Mouse (Mus musculus): ENCODE data around the gene Upk1b. TPM values are rescaled to one million over a fixed set of nuclear protein-coding genes. Genes with fewer than 3 reads are reported as not detected.

The Upk1b gene
- polyA plus RNA-seq, 1 experiment from 2014 or later: 15.4 TPM

GRCm38 (mm10) chr16:38780960-38781572 lies 19.1 kb downstream of the Upk1b start:
- H3K36me3 ChIP-seq: no peaks in the 10 kb centered on the region
- no peaks in the 10 kb centered on the region for H3K27me3 ChIP-seq
- 93% methylated on average over 7 of the region's 7 CpGs for WGBS
- no peak for ATAC-seq (replicated peaks; ENCODE audit: insufficient number of reproducible peaks, insufficient read depth, low FRiP score, low read depth)
- 0 out of 2 replicates have a peak, but pooled peaks cover 6% of the 10 kb centered on the region for H3K4me1 ChIP-seq (replicated peaks)
- H3K27ac ChIP-seq: no peak overlapping the region
- H3K9me3 ChIP-seq (replicated peaks): no peaks in the 10 kb centered on the region
- no peak overlapping the region for H3K4me3 ChIP-seq
- H3K4me2 ChIP-seq: no peak overlapping the region
- H3K9ac ChIP-seq: no peak overlapping the region

DNA sequence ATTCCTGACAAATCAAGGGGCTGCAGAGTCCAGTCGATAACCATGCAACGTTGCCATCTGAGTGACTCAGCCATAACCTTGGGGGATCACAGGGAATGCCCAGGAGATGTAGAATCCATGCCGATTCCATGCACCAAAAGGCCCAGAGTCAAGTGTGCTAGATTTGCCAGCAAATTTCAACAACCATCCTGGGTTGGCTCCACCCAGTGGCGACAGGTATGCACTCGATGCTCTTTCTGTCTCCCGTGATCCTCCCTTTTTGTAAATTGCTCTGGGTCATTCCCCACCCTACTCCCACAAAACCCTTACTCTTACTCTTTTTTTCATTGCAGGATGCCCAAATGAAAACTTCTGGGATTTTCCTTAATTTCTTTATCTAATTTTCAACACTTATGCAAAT lies 23.8 kb downstream of the Upk1b start:
- no peak for ATAC-seq (replicated peaks; ENCODE audit: insufficient number of reproducible peaks, insufficient read depth, low FRiP score, low read depth)
- H3K27ac ChIP-seq: no peak overlapping the region
- no peaks in the 10 kb centered on the region for H3K9me3 ChIP-seq (replicated peaks)
- H3K36me3 ChIP-seq: no peaks in the 10 kb centered on the region
- no peak overlapping the region for H3K4me3 ChIP-seq
- H3K27me3 ChIP-seq: no peaks in the 10 kb centered on the region
- 46% methylated on average over 6 of the region's 6 CpGs for WGBS
- H3K4me1 ChIP-seq (replicated peaks): no peaks in the 10 kb centered on the region
- no peak overlapping the region for H3K4me2 ChIP-seq
- no peak overlapping the region for H3K9ac ChIP-seq

GRCm38 (mm10) chr16:38774964-38775746 lies 25.0 kb downstream of the Upk1b start:
- no peaks in the 10 kb centered on the region for H3K27me3 ChIP-seq
- no peak overlapping the region for H3K4me2 ChIP-seq
- H3K4me1 ChIP-seq (replicated peaks): no peaks in the 10 kb centered on the region
- H3K27ac ChIP-seq: no peak overlapping the region
- no peaks in the 10 kb centered on the region for H3K36me3 ChIP-seq
- WGBS: 59% methylated on average over 7 of the region's 7 CpGs
- no peaks in the 10 kb centered on the region for H3K9me3 ChIP-seq (replicated peaks)
- no peak overlapping the region for H3K4me3 ChIP-seq
- ATAC-seq (replicated peaks; ENCODE audit: insufficient number of reproducible peaks, insufficient read depth, low FRiP score, low read depth): no peak
- no peak overlapping the region for H3K9ac ChIP-seq

GRCm38 (mm10) chr16:38772906-38773496 lies 27.1 kb downstream of the Upk1b start:
- Histone ChIP-seq H3K4me3 (no peak overlapping the region), H3K27ac (no peak overlapping the region), H3K4me2 (no peak overlapping the region), H3K36me3 (peaks cover 9% of the 10 kb centered on the region), H3K9me3 (replicated peaks) (no peaks in the 10 kb centered on the region), H3K9ac (no peak overlapping the region), H3K27me3 (no peaks in the 10 kb centered on the region), H3K4me1 (replicated peaks) (no peaks in the 10 kb centered on the region)
- ATAC-seq (replicated peaks; ENCODE audit: insufficient number of reproducible peaks, insufficient read depth, low FRiP score, low read depth): no peak
- WGBS: 58% methylated on average over 12 of the region's 12 CpGs

- peaks cover 21% of the 10 kb centered on the region for H3K36me3 ChIP-seq
- no peaks in the 10 kb centered on the region for H3K27me3 ChIP-seq
- no peak overlapping the region for H3K9ac ChIP-seq
- no peak overlapping the region for H3K4me2 ChIP-seq
- no peak overlapping the region for H3K27ac ChIP-seq
- H3K9me3 ChIP-seq (replicated peaks): no peaks in the 10 kb centered on the region
- WGBS: 92% methylated on average over 6 of the region's 6 CpGs
- no peak for ATAC-seq (replicated peaks; ENCODE audit: insufficient number of reproducible peaks, insufficient read depth, low FRiP score, low read depth)
- H3K4me3 ChIP-seq: no peak overlapping the region
- no peaks in the 10 kb centered on the region for H3K4me1 ChIP-seq (replicated peaks)
Observed at GRCm38 (mm10) chr16:38771145-38771544, 29.0 kb downstream of the Upk1b start.

DNA sequence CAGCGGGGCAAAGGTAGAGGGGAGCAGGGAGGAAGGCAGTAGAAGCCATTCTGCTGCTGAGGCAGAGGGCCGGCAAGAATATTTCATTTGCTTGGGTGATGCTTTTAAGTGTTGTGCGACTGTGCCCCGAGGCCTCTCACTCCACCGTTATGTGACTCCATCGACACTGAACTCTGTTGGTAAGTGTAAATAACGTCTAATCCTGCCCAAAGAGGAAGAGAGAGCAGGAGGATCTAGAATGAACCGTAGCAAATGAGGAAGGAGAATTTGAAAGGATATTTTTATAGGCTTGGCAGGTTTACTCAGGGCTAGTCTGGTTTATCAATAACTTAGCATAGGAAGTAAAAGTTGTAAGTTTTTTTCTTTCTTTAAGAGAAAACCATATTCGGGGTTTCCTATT lies 30.6 kb downstream of the Upk1b start:
- 74% methylated on average over 9 of the region's 9 CpGs for WGBS
- peaks cover 21% of the 10 kb centered on the region for H3K36me3 ChIP-seq
- H3K9me3 ChIP-seq (replicated peaks): no peaks in the 10 kb centered on the region
- no peak overlapping the region for H3K4me3 ChIP-seq
- no peak overlapping the region for H3K27ac ChIP-seq
- no peaks in the 10 kb centered on the region for H3K27me3 ChIP-seq
- ATAC-seq (replicated peaks; ENCODE audit: insufficient number of reproducible peaks, insufficient read depth, low FRiP score, low read depth): no peak
- H3K9ac ChIP-seq: no peak overlapping the region
- H3K4me1 ChIP-seq (replicated peaks): no peaks in the 10 kb centered on the region
- H3K4me2 ChIP-seq: no peak overlapping the region

DNA sequence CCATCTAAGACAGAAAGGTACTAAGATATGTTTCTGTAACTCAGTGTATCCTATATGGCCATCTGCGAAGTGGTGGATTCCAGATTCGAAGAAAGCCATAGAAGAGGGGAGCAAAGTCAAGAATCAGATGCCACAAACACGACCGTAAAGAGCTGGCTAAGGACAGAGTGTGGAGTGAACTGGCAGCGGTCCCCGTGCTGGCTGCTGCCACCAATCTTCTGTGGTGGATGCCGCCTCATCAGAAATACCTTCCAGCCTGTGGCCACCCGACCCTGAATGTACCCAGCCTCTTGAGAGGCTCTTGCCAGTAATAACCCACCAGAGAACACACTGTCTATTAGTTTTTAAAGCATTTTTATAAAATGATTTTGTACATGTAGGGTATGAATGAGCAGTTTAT lies 31.7 kb downstream of the Upk1b start:
- H3K36me3 ChIP-seq: peaks cover 21% of the 10 kb centered on the region
- 86% methylated on average over 8 of the region's 8 CpGs for WGBS
- no peaks in the 10 kb centered on the region for H3K9me3 ChIP-seq (replicated peaks)
- no peak overlapping the region for H3K4me3 ChIP-seq
- no peak for ATAC-seq (replicated peaks; ENCODE audit: insufficient number of reproducible peaks, insufficient read depth, low FRiP score, low read depth)
- no peak overlapping the region for H3K4me2 ChIP-seq
- peaks cover 5% of the 10 kb centered on the region for H3K4me1 ChIP-seq (replicated peaks)
- no peak overlapping the region for H3K9ac ChIP-seq
- no peak overlapping the region for H3K27ac ChIP-seq
- no peaks in the 10 kb centered on the region for H3K27me3 ChIP-seq

DNA sequence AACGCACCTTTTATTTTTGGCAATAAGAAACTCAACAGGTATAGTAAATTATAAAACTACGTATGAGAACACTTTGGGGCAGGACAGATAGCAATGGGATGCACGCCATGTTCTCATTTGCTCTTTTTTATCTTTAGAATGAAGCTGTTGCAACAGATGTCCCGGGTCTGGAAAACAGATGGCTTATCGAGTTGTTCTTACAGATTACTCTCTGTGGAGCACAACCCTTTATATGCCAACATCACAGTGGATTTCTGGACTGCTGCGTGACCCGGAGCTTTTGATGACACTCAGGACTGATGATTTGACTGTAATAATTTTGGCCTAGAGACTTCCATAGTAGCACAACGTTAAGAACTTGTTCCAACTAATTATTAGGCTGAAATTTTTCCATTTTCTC lies 32.4 kb downstream of the Upk1b start:
- no peaks in the 10 kb centered on the region for H3K27me3 ChIP-seq
- no peak overlapping the region for H3K4me3 ChIP-seq
- peaks cover 6% of the 10 kb centered on the region for H3K4me1 ChIP-seq (replicated peaks)
- WGBS: 75% methylated on average over 8 of the region's 8 CpGs
- no peak for ATAC-seq (replicated peaks; ENCODE audit: insufficient number of reproducible peaks, insufficient read depth, low FRiP score, low read depth)
- H3K9me3 ChIP-seq (replicated peaks): no peaks in the 10 kb centered on the region
- H3K9ac ChIP-seq: no peak overlapping the region
- H3K36me3 ChIP-seq: peaks cover 21% of the 10 kb centered on the region
- H3K27ac ChIP-seq: no peak overlapping the region
- no peak overlapping the region for H3K4me2 ChIP-seq

DNA sequence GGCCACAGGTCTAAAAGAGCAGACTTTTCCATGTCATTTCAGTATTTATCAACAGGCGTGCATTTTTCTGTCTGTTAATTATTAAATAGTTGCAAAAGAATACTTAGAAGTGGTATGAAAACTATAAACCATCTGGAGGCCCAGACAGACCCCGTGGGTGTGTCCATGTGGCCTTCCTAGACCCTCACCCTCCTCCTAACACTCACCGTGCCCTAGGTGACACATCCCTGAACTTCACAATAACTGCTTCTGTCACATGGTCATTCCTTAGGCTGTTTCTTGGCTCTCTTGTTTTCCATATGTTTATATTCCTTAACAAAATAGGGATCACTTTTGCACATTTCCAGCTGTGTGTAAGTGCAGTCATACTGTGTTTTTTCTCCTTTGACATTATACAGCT lies 33.5 kb downstream of the Upk1b start:
- WGBS: 60% methylated on average over 3 of the region's 3 CpGs
- Histone ChIP-seq H3K4me3 (no peak overlapping the region), H3K27me3 (no peaks in the 10 kb centered on the region), H3K27ac (no peak overlapping the region), H3K9me3 (replicated peaks) (no peaks in the 10 kb centered on the region), H3K36me3 (peaks cover 21% of the 10 kb centered on the region), H3K9ac (no peak overlapping the region), H3K4me1 (replicated peaks) (peaks cover 6% of the 10 kb centered on the region), H3K4me2 (no peak overlapping the region)
- ATAC-seq (replicated peaks; ENCODE audit: insufficient number of reproducible peaks, insufficient read depth, low FRiP score, low read depth): no peak

- ATAC-seq (replicated peaks; ENCODE audit: insufficient number of reproducible peaks, insufficient read depth, low FRiP score, low read depth): no peak
- Histone ChIP-seq H3K36me3 (peaks cover 25% of the 10 kb centered on the region), H3K9me3 (replicated peaks) (no peaks in the 10 kb centered on the region), H3K4me2 (no peak overlapping the region), H3K27ac (peak overlapping the region; percentile 56), H3K9ac (no peak overlapping the region), H3K4me3 (no peak overlapping the region), H3K4me1 (replicated peaks) (peaks cover 11% of the 10 kb centered on the region), H3K27me3 (no peaks in the 10 kb centered on the region)
- WGBS: 63% methylated on average over 4 of the region's 4 CpGs
Observed at GRCm38 (mm10) chr16:38763508-38763907, 36.6 kb downstream of the Upk1b start.

DNA sequence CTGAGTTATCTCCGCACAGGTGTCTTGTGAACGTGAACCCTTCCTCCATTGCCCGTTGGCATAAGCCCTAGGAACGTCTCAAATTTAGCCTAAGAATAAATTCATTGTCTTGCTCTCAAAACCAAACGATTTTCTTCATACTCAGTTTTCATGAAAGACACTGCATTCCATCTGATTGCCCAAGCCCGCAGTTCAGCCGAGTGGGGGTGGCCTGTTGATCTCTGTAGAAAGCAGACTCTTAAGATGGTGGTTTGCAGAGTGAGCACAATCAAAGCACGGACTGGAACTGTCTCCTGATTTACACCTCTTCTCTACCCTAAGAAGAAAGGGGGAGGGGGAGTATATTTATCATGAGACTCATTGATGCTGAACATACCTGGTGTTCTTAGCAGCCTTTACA lies 37.7 kb downstream of the Upk1b start:
- Histone ChIP-seq H3K27me3 (no peaks in the 10 kb centered on the region), H3K9me3 (replicated peaks) (no peaks in the 10 kb centered on the region), H3K27ac (no peak overlapping the region), H3K4me1 (replicated peaks) (peaks cover 12% of the 10 kb centered on the region), H3K4me3 (no peak overlapping the region), H3K9ac (no peak overlapping the region), H3K4me2 (no peak overlapping the region), H3K36me3 (peaks cover 14% of the 10 kb centered on the region)
- ATAC-seq (replicated peaks; ENCODE audit: insufficient number of reproducible peaks, insufficient read depth, low FRiP score, low read depth): no peak
- 83% methylated on average over 8 of the region's 8 CpGs for WGBS
